8 mouse cellular contexts compared by ENCODE assay signal in genomic region chr17:34309225-34309624, GRCm38 (mm10). TPM values are rescaled to one million over a fixed set of nuclear protein-coding genes. Genes with fewer than 3 reads are reported as not detected.
DNase-seq lines count a peak whose midpoint lies in the region; ATAC-seq and TF ChIP-seq lines count a peak whose summit lies in the region.

No protein-coding gene starts in this region.

- 0 out of 2 replicates have a peak, but pooled peaks cover 1% of the 10 kb centered on the region for H3K4me1 ChIP-seq in heart, adult 2 months (ENCODE audit: control insufficient read depth, insufficient read depth, low read length)
- no peaks in the 10 kb centered on the region for H3K4me1 ChIP-seq in ES-Bruce4 (ENCODE audit: control insufficient read depth, insufficient read depth, low read length)
- peaks cover 7% of the 10 kb centered on the region for H3K4me1 ChIP-seq in heart, embryonic 15.5 days (replicated peaks)
- no peaks in the 10 kb centered on the region; the same call in none of the 2 replicates for H3K4me1 ChIP-seq in liver, embryonic 16.5 days (ENCODE audit: control insufficient read depth, low read depth, low read length)

- DNase-seq in heart, adult 2 months, result no peak
- no peak for DNase-seq in heart, adult 9 months (ENCODE audit: low spot score in 2 of 2)
- DNase-seq in c-Kit-positive CD71-positive TER-119-positive erythroid progenitor cells, embryonic 14.5 days (ENCODE audit: low spot score), result no peak
- no peak for DNase-seq in left cerebral cortex, adult 18-20 months (ENCODE audit: low spot score in 2 of 2)
- DNase-seq in T-cell, adult 2 months (ENCODE audit: low spot score), result no peak

- H3K4me2 ChIP-seq in heart, embryonic 15.5 days, result peak overlapping the region; percentile 75
- peak overlapping the region; percentile 71 for H3K4me2 ChIP-seq in liver, embryonic 16.5 days (ENCODE audit: low read depth, low read length)

- peak overlapping the region; percentile 80 for H3K9ac ChIP-seq in heart, adult 2 months (ENCODE audit: low read depth, low read length)
- H3K9ac ChIP-seq in ES-Bruce4 (ENCODE audit: low read depth, poor library complexity, severe bottlenecking), result no peak overlapping the region
- H3K9ac ChIP-seq in heart, embryonic 15.5 days, result peak overlapping the region; percentile 71
- H3K9ac ChIP-seq in liver, embryonic 16.5 days (ENCODE audit: low read depth, low read length), result peak overlapping the region; percentile 43

- intact Hi-C loops in heart, adult 2 months (cut with DNase I), result no loop called here

- H3K27ac ChIP-seq in heart, adult 2 months, result peak overlapping the region; percentile 65
- no peak overlapping the region for H3K27ac ChIP-seq in ES-Bruce4 (ENCODE audit: insufficient read depth, low read length)
- H3K27ac ChIP-seq in heart, embryonic 15.5 days, result peak overlapping the region; percentile 69
- no peak overlapping the region for H3K27ac ChIP-seq in liver, embryonic 16.5 days (ENCODE audit: low read length)

- TF ChIP-seq EP300 in heart, adult 2 months (IDR thresholded peaks at IDR 0.05; ENCODE audit: insufficient read depth, low read depth, low read length), result no peak
- no peak for TF ChIP-seq EP300 in ES-Bruce4 (IDR thresholded peaks at IDR 0.05; ENCODE audit: insufficient read depth, low read depth, low read length)

- TF ChIP-seq CTCF in heart, adult 2 months (IDR thresholded peaks at IDR 0.05), result no peak
- no peak for TF ChIP-seq CTCF in ES-Bruce4 (IDR thresholded peaks at IDR 0.05; ENCODE audit: low read depth, low read length)

- H3K79me2 ChIP-seq in heart, adult 2 months (replicated peaks; ENCODE audit: control insufficient read depth, insufficient read depth, low read length), result no peaks in the 10 kb centered on the region

- WGBS in heart, adult 2 months, result 23% methylated on average over 10 of the region's 10 CpGs
- 21% methylated on average over 10 of the region's 10 CpGs for WGBS in heart, embryonic 15.5 days
- 37% methylated on average over 10 of the region's 10 CpGs for WGBS in liver, embryonic 16.5 days (ENCODE audit: insufficient replicate concordance)

- no peak for TF ChIP-seq POLR2A in heart, adult 2 months (IDR thresholded peaks at IDR 0.05; ENCODE audit: insufficient read depth, low read depth, low read length)
- no peak for TF ChIP-seq POLR2A in ES-Bruce4 (IDR thresholded peaks at IDR 0.05; ENCODE audit: insufficient read depth, low read length)

- no peaks in the 10 kb centered on the region for H3K9me3 ChIP-seq in ES-Bruce4 (replicated peaks; ENCODE audit: control insufficient read depth, insufficient read depth, low read length, poor library complexity, severe bottlenecking)
- H3K9me3 ChIP-seq in heart, embryonic 15.5 days (replicated peaks), result no peaks in the 10 kb centered on the region
- H3K9me3 ChIP-seq in liver, embryonic 16.5 days (replicated peaks; ENCODE audit: control insufficient read depth, low read length), result no peaks in the 10 kb centered on the region

- no peak for ATAC-seq in heart, embryonic 15.5 days (replicated peaks; ENCODE audit: insufficient number of reproducible peaks, insufficient read depth, low FRiP score, low read depth)
- no peak for ATAC-seq in liver, embryonic 16.5 days (ENCODE audit: low read depth)

- H3K4me3 ChIP-seq in heart, adult 2 months, result peak overlapping the region; percentile 56
- peak overlapping the region; percentile 51 for H3K4me3 ChIP-seq in ES-Bruce4 (ENCODE audit: low read depth, low read length)
- H3K4me3 ChIP-seq in heart, embryonic 15.5 days, result peak overlapping the region; percentile 68
- peak overlapping the region; percentile 59 for H3K4me3 ChIP-seq in liver, embryonic 16.5 days (ENCODE audit: low read depth, low read length)

- no peaks in the 10 kb centered on the region for H3K36me3 ChIP-seq in heart, adult 2 months (ENCODE audit: control insufficient read depth, insufficient read depth, low read length)
- H3K36me3 ChIP-seq in ES-Bruce4 (ENCODE audit: control insufficient read depth, insufficient read depth, low read length, poor library complexity, severe bottlenecking), result no peaks in the 10 kb centered on the region
- no peaks in the 10 kb centered on the region for H3K36me3 ChIP-seq in heart, embryonic 15.5 days
- H3K36me3 ChIP-seq in liver, embryonic 16.5 days (ENCODE audit: control insufficient read depth, insufficient read depth), result no peaks in the 10 kb centered on the region

- no peaks in the 10 kb centered on the region for H3K27me3 ChIP-seq in heart, adult 2 months (ENCODE audit: control insufficient read depth, insufficient read depth, low read length)
- H3K27me3 ChIP-seq in ES-Bruce4 (ENCODE audit: control insufficient read depth, insufficient read depth, low read length, poor library complexity, severe bottlenecking), result no peaks in the 10 kb centered on the region
- H3K27me3 ChIP-seq in heart, embryonic 15.5 days, result 0 out of 2 replicates have a peak, but pooled peaks cover 4% of the 10 kb centered on the region
- H3K27me3 ChIP-seq in liver, embryonic 16.5 days (ENCODE audit: control insufficient read depth, insufficient read depth, low read depth, low read length), result 0 out of 2 replicates have a peak, but pooled peaks cover 3% of the 10 kb centered on the region

RNA-seq across cellular contexts. Expression of gene H2-Eb1, which starts 3.6 kb away (rescaled TPM):
- total RNA-seq in heart, adult 2 months (2021), result 10 to 100 TPM; 28.9 to 36.5 TPM
- polyA plus RNA-seq in heart, adult 2 months (2012; rRNA removed), result 49.5 and 74.4 TPM in 2 replicates
- polyA plus RNA-seq in ES-Bruce4 (2011; ENCODE audit: insufficient read depth, insufficient read length, low read depth, missing spikeins), result 2.8 and 4.6 TPM in 2 replicates
- 5.6 and 28.9 TPM in 2 replicates for polyA plus RNA-seq in heart, embryonic 15.5 days (2015; fragmentation: Nextera tagmentation; extraction: Ambion mirVana)
- 3.1 and 3.2 TPM in 2 replicates for polyA plus RNA-seq in liver, embryonic 16.5 days (2015; fragmentation: Nextera tagmentation; extraction: Ambion mirVana)
- 1 to 10 TPM; 4.0 to 6.0 TPM for total RNA-seq in left cerebral cortex, adult 18-20 months (2021)

RNA-seq across cellular contexts. Expression of gene H2-Eb2, which starts 16.2 kb away (rescaled TPM):
- total RNA-seq in heart, adult 2 months (2021), result not detected
- polyA plus RNA-seq in heart, adult 2 months (2012; rRNA removed), result 0.09 and 0.33 TPM in 2 replicates
- polyA plus RNA-seq in ES-Bruce4 (2011; ENCODE audit: insufficient read depth, insufficient read length, low read depth, missing spikeins), result not detected in 2 replicates
- polyA plus RNA-seq in heart, embryonic 15.5 days (2015; fragmentation: Nextera tagmentation; extraction: Ambion mirVana), result 0.11 TPM in 1 of 2 replicates, not detected in the other
- not detected in 2 replicates for polyA plus RNA-seq in liver, embryonic 16.5 days (2015; fragmentation: Nextera tagmentation; extraction: Ambion mirVana)
- not detected for total RNA-seq in left cerebral cortex, adult 18-20 months (2021)

RNA-seq across cellular contexts. Expression of gene H2-Aa, which starts 21.6 kb away (rescaled TPM):
- total RNA-seq in heart, adult 2 months (2021), result 10 to 100 TPM; 26.8 to 38.4 TPM
- polyA plus RNA-seq in heart, adult 2 months (2012; rRNA removed), result 99.0 and 141 TPM in 2 replicates
- polyA plus RNA-seq in ES-Bruce4 (2011; ENCODE audit: insufficient read depth, insufficient read length, low read depth, missing spikeins), result not detected in 2 replicates
- 5.9 and 42.6 TPM in 2 replicates for polyA plus RNA-seq in heart, embryonic 15.5 days (2015; fragmentation: Nextera tagmentation; extraction: Ambion mirVana)
- 4.3 and 4.7 TPM in 2 replicates for polyA plus RNA-seq in liver, embryonic 16.5 days (2015; fragmentation: Nextera tagmentation; extraction: Ambion mirVana)
- 1 to 10 TPM; 4.5 to 5.9 TPM for total RNA-seq in left cerebral cortex, adult 18-20 months (2021)

RNA-seq across cellular contexts. Expression of gene Btnl2, which starts 45.4 kb away (rescaled TPM):
- total RNA-seq in heart, adult 2 months (2021), result under 1 TPM; 0.41 to 0.44 TPM
- 0.26 and 0.31 TPM in 2 replicates for polyA plus RNA-seq in heart, adult 2 months (2012; rRNA removed)
- not detected in 2 replicates for polyA plus RNA-seq in ES-Bruce4 (2011; ENCODE audit: insufficient read depth, insufficient read length, low read depth, missing spikeins)
- 0.09 TPM in 1 of 2 replicates, not detected in the other for polyA plus RNA-seq in heart, embryonic 15.5 days (2015; fragmentation: Nextera tagmentation; extraction: Ambion mirVana)
- polyA plus RNA-seq in liver, embryonic 16.5 days (2015; fragmentation: Nextera tagmentation; extraction: Ambion mirVana), result 0.04 and 0.13 TPM in 2 replicates
- total RNA-seq in left cerebral cortex, adult 18-20 months (2021), result under 1 TPM; 0.63 to 0.68 TPM

RNA-seq across cellular contexts. Expression of gene H2-Ab1, which starts 51.7 kb away (rescaled TPM):
- total RNA-seq in heart, adult 2 months (2021), result 10 to 100 TPM; 21.1 to 25.7 TPM
- 114 and 190 TPM in 2 replicates for polyA plus RNA-seq in heart, adult 2 months (2012; rRNA removed)
- 2.3 and 2.4 TPM in 2 replicates for polyA plus RNA-seq in ES-Bruce4 (2011; ENCODE audit: insufficient read depth, insufficient read length, low read depth, missing spikeins)
- polyA plus RNA-seq in heart, embryonic 15.5 days (2015; fragmentation: Nextera tagmentation; extraction: Ambion mirVana), result 16.2 and 120 TPM in 2 replicates
- polyA plus RNA-seq in liver, embryonic 16.5 days (2015; fragmentation: Nextera tagmentation; extraction: Ambion mirVana), result 8.9 and 12.0 TPM in 2 replicates
- 1 to 10 TPM; 3.2 to 5.2 TPM for total RNA-seq in left cerebral cortex, adult 18-20 months (2021)

Comparison
In these comparisons a context has a peak if more than half of its experiments do, and no peak if none do; other contexts are left out.
1. H3K27ac ChIP-seq: peak in heart, adult 2 months (single experiment) and heart, embryonic 15.5 days (single experiment); none in ES-Bruce4 (single experiment) and liver, embryonic 16.5 days (single experiment).
2. Peak in every context shown above with its lines, with median percentiles within 50 percentile points of each other: H3K4me3 ChIP-seq.